Mouse (Mus musculus) layer of hippocampus, postnatal 25 days (tissue): ENCODE results near the gene Hoxa6. TPM values are rescaled to one million over a fixed set of nuclear protein-coding genes. Genes with fewer than 3 reads are reported as not detected.

Experiments used
- DNase-seq, 2 experiments: peaks; one replicate each; pipeline ENCODE4 v3.0.0; 2022; ENCODE audit warnings: mixed read lengths in 2 of 2, low spot score in 1 of 2; ENCODE audit errors: extremely low spot score in 1 of 2
- total RNA-seq, 2 experiments: library from RNA; stranded (reverse); gene quantifications; 2 replicates each; pipeline ENCODE4 v1.2.3; 2021

Hoxa6 gene
- total RNA-seq, 2 experiments from 2014 or later: not detected

DNA sequence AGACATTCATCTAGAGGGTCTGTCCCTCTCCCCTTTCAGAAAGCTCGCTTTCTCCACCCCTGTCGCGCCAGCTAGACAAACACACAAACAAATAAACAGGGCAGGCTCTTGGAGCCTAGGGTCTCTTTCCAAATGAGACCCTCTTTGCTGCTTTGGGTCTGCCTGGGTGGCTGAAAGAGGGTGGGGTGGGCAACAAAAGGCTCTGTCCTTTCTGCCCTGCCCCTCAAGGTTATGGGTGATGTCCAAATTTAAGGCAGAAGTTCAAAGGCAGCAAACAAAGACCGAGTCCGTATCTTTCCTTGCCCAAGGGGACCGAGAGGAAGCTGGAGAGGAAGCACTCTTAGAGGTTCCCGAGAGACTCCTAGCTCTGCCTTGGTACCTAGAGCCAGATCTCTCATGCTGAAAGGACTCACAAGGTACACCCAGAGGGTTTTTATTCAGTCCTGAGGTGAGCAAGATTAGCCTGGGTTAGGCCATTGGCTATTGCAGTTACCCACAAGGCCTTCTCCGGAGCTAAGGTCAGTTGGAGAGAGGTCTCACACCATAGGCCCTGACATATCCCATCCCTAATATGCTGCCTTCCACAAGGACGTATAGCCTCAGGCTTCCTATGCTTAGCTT is 32.6 kb upstream of the Hoxa6 start:
- DNase-seq: no peak

DNA sequence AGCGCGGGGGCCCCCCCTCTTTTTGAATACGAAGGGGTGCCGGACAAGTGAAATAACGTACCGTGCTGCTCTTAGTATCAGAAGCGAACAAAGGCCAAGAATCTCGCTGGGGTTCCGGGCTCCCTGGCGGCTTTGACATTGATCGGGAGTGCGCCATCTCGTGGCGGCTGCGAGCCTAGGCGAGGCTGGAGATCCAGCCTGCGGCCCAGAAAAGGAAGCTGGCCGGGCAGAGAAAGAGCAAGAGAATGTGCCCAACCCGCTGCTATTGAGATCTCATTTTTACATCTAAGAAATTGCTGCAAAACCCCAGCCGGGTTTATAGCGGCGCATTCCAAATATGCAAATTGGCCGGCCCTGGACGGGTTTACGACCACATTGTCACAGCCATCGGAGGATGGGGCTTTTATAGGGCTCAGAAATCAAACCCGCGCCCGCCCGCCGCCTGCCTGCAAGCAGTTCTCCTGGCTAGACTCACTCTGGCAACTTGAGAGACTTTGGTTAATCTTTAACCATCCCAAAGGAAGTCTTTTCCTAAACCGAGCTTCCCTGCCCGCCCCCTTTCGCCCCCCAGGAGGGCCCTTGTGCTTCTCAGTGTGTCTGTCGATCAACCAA is 32.0 kb upstream of the Hoxa6 start, which contains the start of gene Hoxa10:
Gene Hoxa10 (minus strand): TSS at position 466 of the 612 bp plus-strand sequence.
- DNase-seq: peak in 1 of 2 experiments; percentile 50

DNA sequence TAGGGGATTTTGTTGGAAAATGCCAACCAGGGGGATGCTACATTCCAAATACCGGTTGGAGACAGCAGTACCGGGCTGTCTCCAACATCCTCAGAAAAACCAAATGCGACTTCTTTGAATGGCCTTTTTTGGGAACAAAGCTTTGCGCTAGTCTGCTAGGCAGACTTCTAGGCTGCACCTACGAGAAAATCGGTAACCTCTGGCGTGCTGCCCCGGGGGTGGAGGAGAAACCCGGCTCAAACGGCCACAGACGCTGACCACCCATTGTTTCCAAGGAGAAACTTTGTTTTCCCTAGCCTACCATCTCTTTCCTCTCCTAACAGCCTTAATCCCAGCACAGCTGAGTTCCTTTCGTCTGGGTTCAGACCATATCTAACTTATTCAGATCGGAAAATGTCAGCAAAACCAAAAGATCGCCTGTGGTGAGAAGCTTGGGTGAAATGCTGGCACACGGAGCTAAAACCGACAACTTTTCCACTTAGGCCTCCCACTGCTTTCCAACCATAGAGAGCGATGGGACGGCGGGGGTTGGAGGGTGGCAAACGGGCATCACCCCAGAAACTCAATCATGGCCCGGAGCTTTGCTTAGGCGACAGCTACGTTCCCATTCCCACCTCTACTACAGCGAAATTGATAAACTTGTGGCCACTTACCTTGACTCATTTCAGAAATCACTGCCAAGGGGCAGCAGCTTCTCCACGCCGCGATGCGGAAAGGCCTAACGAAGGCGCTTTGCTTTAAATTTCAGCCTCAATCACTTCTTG is 31.3 kb upstream of the Hoxa6 start:
- no peak for DNase-seq

DNA sequence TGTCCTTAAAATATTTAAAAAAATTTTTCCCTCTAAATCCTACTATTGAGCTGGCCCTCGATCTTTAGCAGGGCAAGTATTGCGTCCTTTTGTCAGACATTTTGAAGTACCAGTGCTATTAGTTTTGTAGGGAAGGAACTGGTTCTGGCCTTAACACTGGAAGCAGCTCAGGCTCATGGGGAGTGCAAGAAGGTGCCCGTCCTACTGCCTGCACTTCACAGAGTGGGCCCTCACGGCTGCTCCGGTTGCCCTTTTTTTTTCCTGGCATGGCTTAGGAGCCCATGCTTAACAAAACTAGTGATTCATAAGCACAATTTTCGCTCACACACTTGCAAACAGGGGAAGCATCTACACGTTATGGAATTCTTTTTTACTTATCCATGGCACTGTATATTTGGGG is 30.5 kb upstream of the Hoxa6 start:
- DNase-seq: no peak

DNA sequence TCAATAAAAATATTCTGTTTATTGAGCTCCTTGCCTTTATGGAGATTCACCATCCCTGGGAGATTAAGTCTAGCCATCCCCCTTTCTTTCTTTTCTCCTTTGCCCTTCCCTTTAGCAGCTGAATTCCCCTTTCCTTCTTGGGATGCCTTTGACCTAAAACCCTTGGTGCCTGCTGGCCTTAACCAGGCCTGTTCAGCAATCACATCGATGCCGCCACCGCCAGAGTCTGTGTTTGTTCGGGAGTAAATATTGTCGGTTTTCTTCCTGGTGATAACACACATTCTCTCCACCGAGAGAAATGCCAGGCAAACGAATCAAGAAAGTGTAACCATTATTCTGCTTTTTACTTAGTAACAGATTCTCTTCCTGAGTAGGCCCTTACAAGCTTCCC is 29.6 kb upstream of the Hoxa6 start:
- DNase-seq: no peak

DNA sequence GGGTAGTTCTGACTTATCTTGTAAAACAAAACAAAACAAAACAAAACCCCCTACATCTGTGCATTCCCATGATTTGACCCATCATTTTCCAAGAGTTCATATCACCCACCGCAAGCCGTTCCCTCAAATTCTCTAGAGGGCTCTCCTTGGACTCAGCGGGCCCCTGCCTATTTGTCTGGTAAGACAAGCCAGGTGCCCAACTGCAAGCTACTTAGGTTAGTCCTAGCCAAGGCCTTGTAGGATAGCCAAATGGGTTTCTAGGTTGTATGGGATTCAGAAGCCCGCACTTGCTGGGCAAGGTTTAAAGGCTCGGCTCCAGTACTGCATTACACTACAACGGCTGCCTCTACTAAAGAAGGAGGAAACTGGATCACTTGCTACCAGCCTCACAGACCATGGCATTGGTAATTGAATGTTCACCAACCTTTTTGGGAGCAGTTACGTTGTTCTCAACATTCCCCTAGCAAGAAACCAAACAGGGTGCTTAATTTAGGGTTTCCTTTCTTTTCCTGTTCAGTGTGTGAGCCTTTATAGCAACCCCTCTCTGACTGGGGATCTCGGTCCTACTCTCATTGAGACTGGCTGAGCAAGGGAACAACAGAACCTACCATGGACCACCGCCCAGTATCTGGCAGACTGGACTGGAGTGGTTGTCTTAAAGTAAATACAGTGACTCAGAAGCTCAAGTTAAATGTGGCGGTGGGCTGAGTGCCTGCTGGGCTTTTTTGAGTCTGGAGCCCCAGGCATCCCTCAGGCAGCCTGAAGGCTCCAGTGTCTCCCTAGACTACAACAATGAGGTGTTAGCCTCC is 29.0 kb upstream of the Hoxa6 start:
- DNase-seq: no peak

DNA sequence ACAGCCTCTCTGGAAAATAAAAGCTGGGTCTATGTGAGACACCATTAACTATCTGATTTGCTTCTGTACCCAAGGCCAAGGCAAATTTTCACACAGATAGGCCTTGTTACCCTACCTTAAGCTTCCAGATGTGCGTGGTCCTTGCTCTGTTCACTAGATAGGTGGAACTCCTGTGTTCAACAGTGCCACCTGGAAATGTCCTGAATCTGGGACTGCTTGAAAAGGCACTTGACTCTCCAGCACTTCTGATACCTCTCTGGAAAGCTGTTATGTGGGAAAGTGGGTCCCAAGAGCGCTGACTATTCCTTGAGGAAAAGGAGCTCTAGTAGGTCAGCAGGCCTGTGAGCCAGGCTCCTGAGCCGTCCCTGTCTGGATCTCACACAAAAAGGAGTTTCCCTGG is 28.3 kb upstream of the Hoxa6 start:
- DNase-seq: no peak

DNA sequence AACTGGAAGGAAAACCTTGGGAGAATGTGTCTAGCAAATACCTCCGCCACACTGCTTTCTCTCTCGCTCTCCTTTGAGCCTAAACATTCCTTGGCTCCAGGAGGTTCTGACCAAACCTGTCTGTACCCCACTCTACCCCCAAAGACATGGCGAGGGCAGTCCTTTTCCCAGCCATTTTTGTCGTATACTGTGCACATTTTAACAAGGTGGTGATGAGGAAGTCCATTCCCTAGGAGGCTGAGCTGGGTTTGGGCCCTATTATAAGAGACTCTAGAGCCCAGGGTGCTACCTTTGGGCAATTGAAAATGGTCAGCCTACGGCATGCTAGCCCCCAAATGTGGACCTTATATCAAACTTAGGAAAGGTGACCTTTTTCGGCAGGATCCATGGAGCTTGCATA is 27.3 kb upstream of the Hoxa6 start:
- no peak for DNase-seq

DNA sequence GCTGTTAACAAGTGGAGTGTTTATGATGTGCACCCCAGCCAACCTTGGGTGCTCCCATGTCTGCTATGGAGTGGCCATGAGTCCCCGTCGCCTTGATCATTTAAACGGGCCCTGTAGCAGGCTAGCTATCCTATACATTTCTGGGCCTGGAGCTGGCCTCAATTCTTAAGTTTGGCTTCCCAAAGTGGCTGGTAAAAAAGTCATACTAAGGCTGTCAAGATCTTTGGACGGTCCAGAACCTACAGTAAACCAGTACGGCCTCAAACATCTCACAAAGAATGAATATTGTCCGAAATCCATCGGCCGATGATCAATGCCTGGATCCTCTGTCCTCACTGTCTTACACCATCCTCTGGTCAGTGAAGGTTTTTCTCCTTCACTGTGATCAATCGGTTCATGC is 26.7 kb upstream of the Hoxa6 start:
- no peak for DNase-seq

DNA sequence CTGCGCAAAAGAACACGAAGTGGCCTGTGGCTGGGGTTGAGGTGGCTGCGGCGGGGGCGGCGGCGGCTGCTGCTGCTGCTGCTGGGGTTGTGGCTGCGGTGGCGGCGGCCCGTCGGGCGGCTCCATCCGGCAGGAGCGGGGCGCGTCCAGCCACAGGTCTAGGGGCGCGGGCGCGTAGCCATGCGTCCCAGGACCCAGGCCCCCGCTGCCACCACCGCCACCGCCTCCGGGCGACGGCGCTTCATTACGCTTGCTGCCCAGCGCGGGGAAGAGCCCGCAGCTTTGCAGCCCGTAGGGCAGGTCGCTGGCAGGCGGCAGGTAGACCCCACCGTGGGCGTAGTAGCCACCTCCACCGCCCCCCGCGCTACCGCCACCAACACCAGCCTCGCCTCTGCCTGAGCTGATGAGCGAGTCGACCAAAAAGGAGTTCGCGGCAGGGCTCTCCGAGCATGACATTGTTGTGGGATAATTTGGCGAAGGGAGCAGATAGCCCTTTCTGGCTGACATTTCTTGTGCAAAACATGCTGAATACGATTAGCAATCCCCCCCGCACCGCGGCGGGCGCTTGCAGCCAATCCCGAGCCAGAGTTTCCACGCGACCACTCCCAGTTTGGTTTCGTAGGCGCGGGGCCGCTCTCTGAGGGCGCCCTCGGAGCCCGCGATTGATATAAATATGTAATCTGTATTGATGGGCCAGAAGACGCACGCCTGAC is 26.1 kb upstream of the Hoxa6 start:
- no peak for DNase-seq

DNA sequence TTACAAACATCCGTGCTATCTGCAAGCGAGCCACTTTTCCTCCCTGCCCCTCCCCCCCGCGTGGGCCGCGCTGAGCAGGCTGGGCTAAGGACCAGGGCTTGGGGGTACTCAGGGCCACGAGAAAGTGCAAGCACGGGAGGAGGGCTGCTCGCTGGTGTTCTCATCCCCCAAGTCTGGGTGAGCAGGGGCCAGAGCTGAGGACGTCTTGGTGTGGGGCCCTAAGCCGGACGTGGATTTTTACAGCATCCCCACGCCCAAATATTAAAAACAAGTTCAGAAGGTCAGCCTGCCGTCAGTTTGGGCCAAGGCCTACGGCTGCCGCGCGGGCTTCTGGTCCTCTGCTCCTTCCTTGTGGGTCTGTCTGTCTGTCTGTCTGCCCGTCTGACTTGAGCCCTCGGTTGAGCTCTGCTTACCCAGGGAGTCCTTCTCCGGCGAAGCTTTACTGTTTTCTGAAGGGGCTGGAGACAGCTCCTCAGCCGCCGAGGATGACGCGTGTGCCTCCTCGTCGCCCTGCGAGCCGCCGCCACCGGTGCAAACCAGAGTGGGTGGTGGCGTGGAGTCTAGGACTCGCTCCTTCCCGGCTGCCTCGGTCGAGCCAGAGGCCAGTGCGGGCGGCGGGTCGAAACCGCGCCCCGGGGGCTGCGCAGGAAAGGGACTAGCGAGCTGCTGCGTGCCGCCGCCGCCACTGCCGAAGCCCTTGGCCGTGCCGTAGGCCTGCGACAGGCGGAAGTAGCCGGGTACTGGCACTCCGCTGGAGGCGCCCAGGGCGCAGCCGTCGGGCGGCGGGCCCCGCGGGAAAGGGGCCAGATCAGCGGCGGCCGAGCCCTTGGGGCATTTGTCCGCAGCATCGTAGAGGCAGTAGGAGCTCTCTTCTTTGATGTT is 25.3 kb upstream of the Hoxa6 start:
- DNase-seq: no peak

DNA sequence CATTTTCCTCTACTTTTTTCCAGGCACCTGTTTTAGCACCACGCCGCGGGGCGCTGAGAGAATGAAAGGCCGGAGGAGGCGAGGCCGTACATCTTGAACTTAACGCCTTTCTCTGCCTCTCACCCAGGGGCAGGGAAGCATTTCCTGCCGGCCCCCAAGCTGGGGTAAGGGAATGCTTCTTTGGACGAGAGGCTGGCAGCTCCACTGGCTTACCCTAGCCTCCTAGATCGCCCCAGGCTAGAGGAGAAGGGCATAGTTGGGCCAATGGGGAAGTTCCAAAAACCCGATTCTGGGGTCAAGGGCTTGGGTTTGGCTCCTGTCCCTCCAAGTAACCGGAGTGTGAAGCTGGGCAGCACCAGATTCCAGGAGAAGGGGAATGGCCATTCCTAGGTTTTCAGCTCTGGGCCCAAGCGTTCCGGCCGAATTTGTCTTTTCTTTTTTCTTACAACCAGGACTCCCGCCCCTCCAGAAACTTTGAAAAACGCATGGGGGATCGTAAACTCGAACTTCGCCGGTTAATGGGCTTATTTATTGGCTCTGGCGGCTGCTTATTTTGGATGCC is 24.5 kb upstream of the Hoxa6 start:
- no peak for DNase-seq

DNA sequence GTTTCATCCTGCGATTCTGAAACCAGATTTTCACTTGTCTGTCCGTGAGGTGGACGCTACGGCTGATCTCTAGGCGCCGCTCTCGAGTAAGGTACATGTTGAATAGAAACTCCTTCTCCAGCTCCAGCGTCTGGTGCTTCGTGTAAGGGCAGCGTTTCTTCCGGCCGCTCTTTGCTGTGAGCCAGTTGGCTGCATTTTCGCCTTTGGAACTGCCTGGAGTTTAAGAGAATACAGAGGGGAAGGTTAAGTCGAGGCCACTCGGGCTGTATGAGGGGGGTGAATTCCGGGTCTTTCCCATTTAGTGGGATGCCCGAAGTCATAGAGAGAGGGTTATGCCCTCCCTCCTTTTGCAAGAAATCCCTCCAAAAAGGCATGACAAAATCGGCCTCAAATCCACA is 24.0 kb upstream of the Hoxa6 start:
- no peak for DNase-seq

DNA sequence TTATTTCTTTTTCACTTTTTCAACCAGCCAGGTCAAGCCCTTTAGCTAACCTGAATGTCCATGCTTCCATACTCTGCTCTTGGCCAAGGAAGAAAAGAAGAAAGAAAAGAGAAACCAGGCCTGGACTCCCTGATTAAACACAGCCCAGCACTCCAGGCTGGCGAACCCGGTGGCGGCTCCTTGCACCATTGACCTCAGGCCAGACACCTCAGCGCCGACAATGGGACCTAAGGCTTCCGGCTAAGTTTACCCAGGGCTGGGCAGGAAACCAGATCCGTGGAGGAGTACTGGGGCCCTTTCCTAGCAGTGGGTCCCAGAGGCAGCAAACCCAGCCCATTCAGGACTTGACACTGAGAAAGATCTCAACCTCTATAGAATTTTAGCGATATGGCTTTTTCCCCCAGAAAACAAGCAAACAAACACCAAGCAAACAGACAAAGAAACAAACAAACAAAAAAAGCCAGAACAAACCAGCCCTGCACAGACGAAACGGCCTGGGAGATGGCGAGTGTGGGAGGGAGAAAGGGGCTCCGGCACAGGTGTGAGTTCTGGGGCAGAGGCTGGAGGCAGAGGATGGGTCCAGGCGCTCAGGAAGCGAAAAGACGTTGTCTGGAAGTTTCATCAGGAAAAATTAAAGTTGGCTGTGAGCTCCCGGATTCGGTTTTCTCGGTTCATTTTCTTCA is 23.5 kb upstream of the Hoxa6 start:
- DNase-seq: no peak

DNA sequence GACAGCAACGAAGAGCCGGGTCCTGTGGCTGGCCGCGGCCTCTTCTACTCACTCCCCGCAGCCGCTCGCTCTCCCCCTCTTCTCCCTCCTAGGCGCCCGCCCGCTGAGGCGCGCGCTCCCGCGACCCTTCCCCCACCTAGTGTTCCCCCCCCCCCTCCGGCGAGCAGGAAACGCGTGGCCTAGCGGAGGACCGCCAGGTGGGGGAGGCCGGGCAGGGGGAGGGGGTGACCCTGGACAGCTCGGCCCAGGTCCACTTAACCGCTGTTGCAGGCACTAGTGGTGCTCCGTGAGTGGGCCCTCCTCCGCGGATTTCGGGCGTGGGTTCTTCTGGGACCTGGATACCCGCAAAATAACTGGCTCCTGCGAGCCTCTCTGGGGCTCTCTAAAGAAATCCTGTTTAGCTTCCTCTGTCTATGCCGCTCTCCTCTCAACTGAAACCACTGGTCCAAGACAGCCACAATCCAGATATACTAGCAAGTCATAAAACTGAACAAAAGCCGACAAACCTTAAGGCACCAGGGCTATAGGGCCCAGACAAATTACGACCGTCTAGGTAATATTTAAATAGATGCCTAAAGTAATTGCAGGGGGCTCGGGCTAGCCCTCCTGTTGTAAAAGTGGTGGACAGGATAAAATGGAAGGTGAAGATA is 22.1 kb upstream of the Hoxa6 start, which contains the start of gene Hoxa9:
Gene Hoxa9 (minus strand): TSS at position 574 of the 650 bp plus-strand sequence.
- DNase-seq: no peak

DNA sequence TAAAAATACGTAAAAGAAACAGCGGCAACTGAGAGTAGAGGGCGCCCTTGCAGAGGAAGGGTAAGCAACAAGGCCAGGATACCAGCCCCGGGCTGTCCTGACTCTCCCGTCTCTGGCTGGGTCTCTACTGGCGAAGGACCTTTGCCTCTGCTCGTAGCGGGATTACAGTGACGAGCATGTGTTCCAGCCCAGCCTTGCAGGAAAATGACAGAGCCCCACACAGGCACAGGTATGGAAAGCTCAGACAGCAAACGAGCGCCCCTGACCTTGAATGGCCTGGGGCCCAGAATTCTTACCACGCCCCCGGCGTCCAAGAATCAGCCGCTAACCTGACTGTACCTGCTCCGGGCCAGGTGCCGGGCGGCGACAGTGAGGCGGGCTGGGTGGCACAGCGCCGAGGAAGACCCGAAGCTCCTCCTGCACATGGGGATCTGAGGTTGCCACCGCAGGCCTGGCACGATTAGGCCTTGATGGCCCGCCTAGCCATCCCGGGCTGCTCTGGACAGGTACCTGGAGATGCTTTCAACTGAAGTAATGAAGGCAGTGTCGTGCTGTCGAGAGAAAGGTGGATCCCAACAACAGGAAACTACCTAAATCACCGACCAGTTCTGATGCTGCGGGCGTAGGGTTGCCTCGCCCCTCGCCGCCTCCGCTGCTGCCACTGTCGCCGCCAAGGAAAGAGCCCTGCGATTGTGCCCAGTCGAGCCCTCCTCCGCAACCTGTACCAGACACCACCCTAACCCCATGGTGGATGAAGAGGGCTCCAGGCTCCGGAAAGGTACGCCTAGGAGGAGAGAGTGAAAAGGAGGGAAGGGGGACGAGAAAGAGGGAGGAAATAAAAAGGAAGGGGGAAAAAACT is 21.3 kb upstream of the Hoxa6 start:
- DNase-seq: no peak
